Mouse (Mus musculus) liver, postnatal 0 days (tissue): ENCODE measurements at regions not wholly inside any gene's neighbourhood (a gene's known extent, or its start where the extent isn't known, plus 50 kb on each side); places are given as distances from the start of the nearest gene placed in this dataset.

Experiments
- ATAC-seq: fragments of 200-750 bp; cut with Nextera tagmentation; 2 replicates; pipeline ENCODE4 v1.8.0; 2017; ENCODE audit warnings: mild to moderate bottlenecking, moderate library complexity
- DNase-seq: peaks from one replicate; pipeline ENCODE4 v3.0.0-alpha.2; 2016
- H3K27ac ChIP-seq: fragments of 300-500 bp; sonication (generic); 2 replicates; pipeline ENCODE4 v1.5.1; 2014; ENCODE audit warnings: antibody characterized with exemption, moderate library complexity, mild to moderate bottlenecking, low read depth
- H3K27me3 ChIP-seq: fragments of 300-500 bp; sonication (generic); 2 replicates; pipeline ENCODE4 v1.6.1; 2014; ENCODE audit warnings: low read length, control low read depth, mixed read lengths; ENCODE audit not compliant: insufficient read depth
- H3K36me3 ChIP-seq: fragments of 300-500 bp; sonication (generic); replicated peaks from 2 replicates; pipeline ENCODE4 v1.6.1; 2014; ENCODE audit warnings: mild to moderate bottlenecking, control low read depth, low read length, moderate library complexity, mixed read lengths; ENCODE audit not compliant: insufficient read depth
- H3K4me1 ChIP-seq: fragments of 300-500 bp; sonication (generic); 2 replicates; pipeline ENCODE4 v1.6.1; 2014; ENCODE audit warnings: antibody characterized with exemption, mild to moderate bottlenecking, control low read depth; ENCODE audit not compliant: insufficient read depth
- H3K4me2 ChIP-seq: fragments of 300-500 bp; sonication (generic); 2 replicates; pipeline ENCODE4 v1.6.1; 2014; ENCODE audit warnings: low read depth, mild to moderate bottlenecking, low read length, moderate library complexity, mixed read lengths
- H3K4me3 ChIP-seq: fragments of 300-500 bp; sonication (generic); 2 replicates; pipeline ENCODE4 v1.5.1; 2014; ENCODE audit warnings: low read depth, low read length
- H3K9ac ChIP-seq: fragments of 300-500 bp; sonication (generic); replicated peaks from 2 replicates; pipeline ENCODE4 v1.6.1; 2014; ENCODE audit warnings: mild to moderate bottlenecking, moderate library complexity
- H3K9me3 ChIP-seq: fragments of 300-500 bp; sonication (generic); 2 replicates; pipeline ENCODE4 v1.6.1; 2016; ENCODE audit warnings: mild to moderate bottlenecking, control low read depth, low read length, mixed read lengths
- CTCF ChIP-seq: sonication (generic); IDR thresholded peaks from 2 replicates; pipeline ENCODE4 v1.5.1; 2016; ENCODE audit warnings: antibody characterized with exemption, low read depth
- EP300 ChIP-seq: IDR thresholded peaks from 2 replicates; pipeline ENCODE4 v1.6.1; 2016; ENCODE audit warnings: antibody characterized with exemption, low read depth, mild to moderate bottlenecking
- WGBS: fragments of 180-500 bp; shearing (Covaris S2); extraction: QIAGEN DNeasy Blood & Tissue Kit; methylation state at CpG from one replicate; pipeline ENCODE4 v1.1.7; 2014; ENCODE audit not compliant: insufficient replicate concordance; 5-methylcytosine and 5-hydroxymethylcytosine counted together

DNA sequence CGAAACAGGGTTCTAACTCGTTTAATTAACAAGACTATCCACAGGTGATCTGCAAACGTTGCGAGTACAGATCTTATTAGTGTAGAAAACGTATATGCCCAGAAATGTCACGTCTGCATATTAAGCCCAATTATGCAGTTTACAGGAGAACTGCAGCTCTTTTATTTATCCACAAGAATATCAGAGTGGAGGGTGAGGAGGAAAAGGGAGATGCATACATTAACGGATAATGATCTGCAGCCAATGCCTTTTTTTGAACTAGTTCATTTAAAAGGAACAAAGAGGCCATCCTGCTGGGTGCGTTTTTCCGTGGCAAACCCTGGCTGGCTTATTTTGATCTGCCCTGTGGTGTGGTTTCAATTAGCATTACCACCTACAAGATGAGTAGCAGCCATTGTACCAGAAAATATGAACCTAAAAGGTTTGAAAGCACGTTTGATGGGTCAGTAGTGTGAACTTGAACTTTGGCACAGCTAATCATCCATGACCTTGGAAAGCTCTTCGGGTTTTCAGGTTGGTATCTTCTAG is 511.1 kb downstream of the Nyap2 start:
- WGBS = 66% methylated on average over 11 of the region's 11 CpGs
- Histone ChIP-seq H3K36me3 (no peaks in the 10 kb centered on the region), H3K9ac (no peak overlapping the region), H3K9me3 (no peaks in the 10 kb centered on the region), H3K4me3 (no peak overlapping the region), H3K27me3 (no peaks in the 10 kb centered on the region), H3K4me2 (no peak overlapping the region), H3K4me1 (no peaks in the 10 kb centered on the region), H3K27ac (no peak overlapping the region)
- no peak for DNase-seq
- TF ChIP-seq EP300 (no peak), CTCF (no peak)
- no peak for ATAC-seq

DNA sequence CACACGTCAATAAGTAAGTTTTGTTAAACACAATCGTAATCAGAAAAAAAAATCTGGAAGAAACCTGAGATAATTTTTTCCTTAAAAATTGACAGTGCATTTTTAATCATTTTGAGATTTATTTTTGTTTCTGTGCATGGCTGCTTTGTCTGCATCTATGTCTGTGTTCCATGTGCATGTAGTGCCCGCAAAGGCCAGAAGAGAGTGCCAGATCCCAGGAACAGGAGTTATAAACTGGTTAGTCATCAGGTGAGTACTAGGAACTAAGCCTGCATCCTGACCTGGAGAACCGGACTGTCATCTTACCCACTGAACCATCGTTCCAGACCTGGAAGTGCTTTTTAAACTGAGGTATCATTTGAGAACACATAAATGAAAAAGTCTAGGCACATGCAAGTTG is 514.9 kb downstream of the Nyap2 start:
- Histone ChIP-seq H3K9ac (no peak overlapping the region), H3K4me1 (no peaks in the 10 kb centered on the region), H3K4me3 (no peak overlapping the region), H3K36me3 (no peaks in the 10 kb centered on the region), H3K9me3 (no peaks in the 10 kb centered on the region), H3K4me2 (no peak overlapping the region), H3K27me3 (no peaks in the 10 kb centered on the region), H3K27ac (no peak overlapping the region)
- WGBS = 74% methylated on average over 5 of the region's 5 CpGs
- TF ChIP-seq EP300 (no peak), CTCF (0 out of 2 replicates have a peak, but pooled peaks have one; percentile 12)
- no peak for ATAC-seq
- DNase-seq = no peak

DNA sequence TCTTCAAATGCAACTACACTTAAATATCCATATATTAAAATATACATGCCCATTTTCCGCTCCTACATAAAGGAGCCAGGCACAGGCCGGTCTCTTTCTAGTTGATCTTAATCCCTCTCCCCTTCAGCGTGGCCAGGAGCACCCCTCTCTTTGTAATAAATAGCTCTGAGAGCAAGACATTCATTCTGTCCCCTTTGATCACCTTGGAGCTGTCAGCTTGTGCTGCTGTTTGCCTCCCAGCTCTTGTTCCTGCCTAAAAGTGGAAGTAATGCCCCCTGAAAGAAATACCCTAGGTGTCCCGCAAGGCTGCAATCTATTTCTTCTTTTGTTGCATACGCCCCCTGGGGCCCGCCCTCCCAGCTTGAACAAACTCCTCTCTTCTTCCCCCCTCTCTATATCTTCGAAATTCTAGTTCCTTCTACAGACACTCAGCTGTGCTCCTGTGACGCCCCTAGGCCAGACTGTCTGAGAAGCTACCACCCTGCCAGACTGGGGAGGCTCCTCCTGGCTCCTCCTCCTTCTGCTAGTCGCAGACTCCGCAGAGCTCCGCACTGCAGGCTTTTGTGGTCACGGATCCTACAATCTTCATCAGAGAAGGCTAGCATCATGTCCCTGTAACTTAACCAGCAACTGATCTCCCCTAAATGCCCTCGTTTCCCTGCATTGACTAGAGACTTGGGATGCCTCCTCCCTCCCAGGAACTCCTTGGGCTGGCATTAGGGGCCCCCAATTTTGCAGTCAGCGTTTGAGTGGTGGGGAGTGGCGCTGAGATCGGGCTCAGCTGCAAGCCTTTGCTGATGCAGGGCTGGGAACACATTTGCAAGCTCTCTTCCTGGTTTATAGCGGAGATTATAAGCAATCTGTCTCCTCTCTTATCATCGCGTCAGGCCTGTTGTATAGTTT is 516.8 kb downstream of the Nyap2 start:
- TF ChIP-seq CTCF = no peak
- TF ChIP-seq EP300 = no peak
- H3K27ac ChIP-seq = no peak overlapping the region
- DNase-seq = no peak
- no peak overlapping the region for H3K4me3 ChIP-seq
- H3K4me1 ChIP-seq = no peaks in the 10 kb centered on the region
- 6% methylated on average over 19 of the region's 19 CpGs for WGBS
- H3K4me2 ChIP-seq = peak overlapping the region; percentile 38; the same call in 1 of the 2 replicates
- ATAC-seq = no peak
- no peaks in the 10 kb centered on the region for H3K27me3 ChIP-seq
- H3K9me3 ChIP-seq = no peaks in the 10 kb centered on the region
- no peak overlapping the region for H3K9ac ChIP-seq
- H3K36me3 ChIP-seq = no peaks in the 10 kb centered on the region

DNA sequence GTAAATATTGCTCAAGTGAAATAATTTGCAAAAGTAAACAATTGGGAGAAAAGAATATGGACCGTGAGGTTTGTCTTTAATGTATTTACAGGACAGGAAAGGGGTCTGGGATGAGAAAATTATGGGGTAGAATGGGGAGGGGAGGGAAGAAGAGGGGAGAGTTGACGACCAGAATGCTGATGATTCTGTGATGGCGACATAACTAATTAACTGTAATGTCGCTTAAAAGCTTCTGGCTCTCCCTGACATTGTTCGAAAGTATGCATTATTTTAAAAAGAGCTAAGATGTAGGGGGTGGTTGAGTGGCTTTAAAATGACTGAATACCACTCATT is 517.4 kb downstream of the Nyap2 start:
- H3K27me3 ChIP-seq = no peaks in the 10 kb centered on the region
- no peaks in the 10 kb centered on the region for H3K4me1 ChIP-seq
- no peaks in the 10 kb centered on the region for H3K36me3 ChIP-seq
- no peak overlapping the region for H3K27ac ChIP-seq
- DNase-seq = no peak
- no peak for ATAC-seq
- peak overlapping the region; percentile 38; the same call in 1 of the 2 replicates for H3K4me2 ChIP-seq
- H3K9ac ChIP-seq = no peak overlapping the region
- 11% methylated on average over 5 of the region's 5 CpGs for WGBS
- H3K9me3 ChIP-seq = peaks cover 1% of the 10 kb centered on the region; the same call in 1 of the 2 replicates
- H3K4me3 ChIP-seq = no peak overlapping the region
- no peak for TF ChIP-seq CTCF
- TF ChIP-seq EP300 = no peak

DNA sequence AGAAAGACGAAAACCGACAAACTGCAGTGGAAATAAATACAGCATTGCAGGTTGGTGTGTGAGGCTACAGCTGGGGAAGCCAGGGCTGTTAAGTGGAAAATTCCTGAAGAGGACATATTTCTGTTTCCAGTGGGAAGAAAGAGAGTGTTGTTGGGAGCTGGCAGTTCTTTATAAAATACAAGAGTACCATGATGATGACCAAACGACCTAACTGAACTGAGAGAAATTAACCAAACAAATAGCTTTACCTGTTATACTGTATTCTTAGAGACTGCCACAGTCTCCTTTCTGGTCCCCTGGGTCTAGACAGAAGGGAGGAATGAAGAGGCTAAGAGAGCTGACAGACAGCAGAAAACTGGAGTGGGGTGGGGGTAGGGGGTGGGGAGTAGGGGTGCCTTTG is 517.9 kb downstream of the Nyap2 start:
- Histone ChIP-seq H3K4me2 (no peak overlapping the region), H3K4me3 (no peak overlapping the region), H3K9me3 (peaks cover 3% of the 10 kb centered on the region), H3K36me3 (no peaks in the 10 kb centered on the region), H3K27me3 (no peaks in the 10 kb centered on the region), H3K27ac (no peak overlapping the region), H3K9ac (no peak overlapping the region), H3K4me1 (no peaks in the 10 kb centered on the region)
- 38% methylated on average over 3 of the region's 3 CpGs for WGBS
- ATAC-seq = no peak
- no peak for TF ChIP-seq EP300
- no peak for TF ChIP-seq CTCF
- no peak for DNase-seq

DNA sequence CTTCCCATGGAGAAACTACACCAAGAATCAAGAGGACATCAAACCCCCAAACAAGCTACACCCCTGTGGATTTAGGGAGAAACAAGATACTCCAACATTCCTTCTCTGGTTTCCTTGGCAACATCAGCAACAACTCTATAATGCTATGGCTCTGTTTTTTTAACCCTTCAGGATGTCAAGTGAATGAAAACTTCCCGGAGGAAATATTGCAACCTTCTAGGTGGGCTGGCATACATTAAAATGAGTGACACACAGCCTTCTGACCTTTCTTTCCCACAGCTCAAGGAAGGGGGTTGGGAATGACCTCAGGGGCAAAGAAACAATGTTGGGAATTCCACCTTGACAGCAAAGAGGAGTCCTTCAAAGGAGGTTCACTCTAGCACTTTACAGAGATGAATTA is 532.0 kb downstream of the Nyap2 start:
- Histone ChIP-seq H3K27me3 (no peaks in the 10 kb centered on the region), H3K4me1 (no peaks in the 10 kb centered on the region), H3K27ac (no peak overlapping the region), H3K9me3 (no peaks in the 10 kb centered on the region), H3K4me3 (no peak overlapping the region), H3K36me3 (no peaks in the 10 kb centered on the region), H3K9ac (no peak overlapping the region), H3K4me2 (no peak overlapping the region)
- DNase-seq = no peak
- no peak for ATAC-seq
- 39% methylated on average over 1 of the region's 1 CpGs for WGBS
- TF ChIP-seq EP300 = no peak
- TF ChIP-seq CTCF = no peak
